Mouse (Mus musculus) embryonic facial prominence, embryonic 14.5 days (tissue): ENCODE measurements around the gene Gm614. TPM values are rescaled to one million over a fixed set of nuclear protein-coding genes. Genes with fewer than 3 reads are reported as not detected.

Experiments
- ATAC-seq: fragments of 200-750 bp; cut with Nextera tagmentation; 2 replicates; pipeline ENCODE4 v1.8.0; 2017; ENCODE audit warnings: low read depth, moderate number of reproducible peaks, moderate TSS enrichment
- DNase-seq: peaks from one replicate; pipeline ENCODE4 v3.0.0-alpha.2; 2015; ENCODE audit warnings: low spot score
- H3K27ac ChIP-seq: fragments of 300-500 bp; sonication (generic); replicated peaks from 2 replicates; pipeline ENCODE4 v1.5.1; 2014; ENCODE audit warnings: low read depth, mild to moderate bottlenecking, low read length, moderate library complexity
- H3K27me3 ChIP-seq: fragments of 300-500 bp; sonication (generic); replicated peaks from 2 replicates; pipeline ENCODE4 v1.6.1; 2014; ENCODE audit warnings: low read length; ENCODE audit not compliant: control insufficient read depth, insufficient read depth
- H3K36me3 ChIP-seq: fragments of 300-500 bp; sonication (generic); 2 replicates; pipeline ENCODE4 v1.6.1; 2014; ENCODE audit warnings: low read length, mixed read lengths; ENCODE audit not compliant: control insufficient read depth, insufficient read depth
- H3K4me1 ChIP-seq: fragments of 300-500 bp; sonication (generic); 2 replicates; pipeline ENCODE4 v1.6.1; 2014; ENCODE audit warnings: antibody characterized with exemption, low read length; ENCODE audit not compliant: control insufficient read depth, insufficient read depth
- H3K4me2 ChIP-seq: fragments of 300-500 bp; sonication (generic); 2 replicates; pipeline ENCODE4 v1.6.1; 2014; ENCODE audit warnings: low read depth, mild to moderate bottlenecking, low read length, moderate library complexity, mixed read lengths
- H3K4me3 ChIP-seq: fragments of 300-500 bp; sonication (generic); 2 replicates; pipeline ENCODE4 v1.5.1; 2014; ENCODE audit warnings: low read depth, mild to moderate bottlenecking, low read length
- H3K9ac ChIP-seq: fragments of 300-500 bp; sonication (generic); 2 replicates; pipeline ENCODE4 v1.6.1; 2014; ENCODE audit warnings: low read depth, mild to moderate bottlenecking, low read length, moderate library complexity, mixed read lengths
- H3K9me3 ChIP-seq: fragments of 300-500 bp; sonication (generic); 2 replicates; pipeline ENCODE4 v1.6.1; 2016; ENCODE audit warnings: low read length; ENCODE audit not compliant: control insufficient read depth
- WGBS: fragments of 180-500 bp; shearing (Covaris S2); extraction: QIAGEN DNeasy Blood & Tissue Kit; methylation state at CpG from one replicate; pipeline ENCODE4 v1.1.7; 2014; 5-methylcytosine and 5-hydroxymethylcytosine counted together
- polyA plus RNA-seq: library from polyadenylated mRNA; unstranded; fragments of >200 nt; fragmentation: Nextera tagmentation; extraction: Ambion mirVana; gene quantifications from 2 replicates; pipeline ENCODE4 v1.2.1, GENCODE M21; 2014

Gene Gm614
- polyA plus RNA-seq, 1 experiment from 2014 or later, result not detected

DNA sequence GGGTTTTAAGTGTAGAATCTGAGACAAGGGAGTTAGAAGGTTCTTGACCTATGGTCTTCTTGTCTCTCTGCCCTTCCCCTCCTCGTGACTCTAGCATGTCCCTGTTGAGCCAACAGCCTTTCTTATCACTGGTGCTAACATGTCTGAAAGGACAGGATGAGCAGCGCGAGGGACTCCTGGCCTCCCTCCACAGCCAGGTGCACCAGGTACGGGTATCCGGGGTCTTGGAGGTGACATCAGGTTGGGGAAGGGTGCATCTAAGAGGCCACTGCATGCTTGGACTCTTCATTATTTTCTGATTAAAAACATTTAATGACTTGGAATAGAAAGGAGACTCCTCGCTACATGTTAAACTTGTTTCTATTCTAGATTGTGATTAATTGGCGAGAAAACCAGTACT is 25.2 kb upstream of the Gm614 start:
- no peak for ATAC-seq
- no peaks in the 10 kb centered on the region for H3K9me3 ChIP-seq
- H3K27me3 ChIP-seq, result peaks cover 2% of the 10 kb centered on the region; the same call in 1 of the 2 replicates
- H3K4me3 ChIP-seq, result no peak overlapping the region
- H3K36me3 ChIP-seq, result peaks cover 74% of the 10 kb centered on the region
- 89% methylated on average over 7 of the region's 7 CpGs for whole genome bisulfite sequencing
- no peak overlapping the region for H3K4me2 ChIP-seq
- no peak for DNase-seq
- H3K27ac ChIP-seq, result no peak overlapping the region
- H3K4me1 ChIP-seq, result no peaks in the 10 kb centered on the region
- no peak overlapping the region for H3K9ac ChIP-seq

DNA sequence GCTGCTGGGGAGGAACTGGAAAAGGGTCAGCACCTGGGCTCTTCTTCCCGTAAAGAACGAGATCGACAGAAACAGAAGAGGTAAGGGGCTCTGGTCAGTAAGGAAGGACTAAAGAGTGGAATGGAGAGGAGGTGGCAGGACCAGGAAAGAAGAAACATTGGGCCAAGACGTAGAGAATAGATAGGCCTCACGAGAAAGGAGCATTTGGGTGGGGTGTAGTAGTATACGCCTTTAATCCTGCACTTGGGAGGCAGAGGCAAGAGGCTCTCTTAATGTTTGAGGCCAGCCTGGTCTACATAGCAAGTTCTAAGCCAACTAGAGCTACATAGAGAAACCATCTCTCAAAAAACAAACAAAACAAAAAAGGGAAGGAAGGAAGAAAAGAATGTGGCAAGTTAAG is 24.6 kb upstream of the Gm614 start:
- DNase-seq, result no peak
- Histone ChIP-seq H3K27me3 (peaks cover 2% of the 10 kb centered on the region; the same call in 1 of the 2 replicates), H3K9me3 (no peaks in the 10 kb centered on the region), H3K36me3 (peaks cover 73% of the 10 kb centered on the region), H3K4me3 (no peak overlapping the region), H3K9ac (no peak overlapping the region), H3K27ac (no peak overlapping the region), H3K4me1 (no peaks in the 10 kb centered on the region), H3K4me2 (no peak overlapping the region)
- 92% methylated on average over 6 of the region's 6 CpGs for WGBS
- no peak for ATAC-seq

DNA sequence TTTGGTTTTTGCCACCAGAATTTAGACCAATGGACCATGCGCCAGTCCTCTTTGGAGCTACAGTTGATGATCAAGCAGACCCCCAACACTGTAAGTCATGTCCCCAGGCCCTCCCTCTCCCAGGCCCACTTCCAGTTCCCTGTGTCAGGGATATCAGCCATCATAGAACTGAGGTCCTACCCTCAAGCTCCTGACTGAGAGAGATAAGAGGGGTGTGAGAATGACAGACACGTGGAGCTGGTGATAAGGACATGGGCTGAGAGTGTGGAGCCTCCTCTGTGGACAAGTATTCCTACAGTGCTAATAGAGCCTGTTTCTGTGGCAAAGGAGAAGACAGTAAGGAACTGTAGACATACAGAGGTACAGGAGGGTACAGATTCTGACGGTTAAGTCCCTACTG is 23.8 kb upstream of the Gm614 start:
- Histone ChIP-seq H3K4me1 (no peaks in the 10 kb centered on the region), H3K27me3 (peaks cover 2% of the 10 kb centered on the region), H3K4me2 (no peak overlapping the region), H3K4me3 (no peak overlapping the region), H3K27ac (no peak overlapping the region), H3K9me3 (no peaks in the 10 kb centered on the region), H3K9ac (no peak overlapping the region), H3K36me3 (peaks cover 78% of the 10 kb centered on the region)
- WGBS, result 86% methylated on average over 2 of the region's 3 CpGs
- ATAC-seq, result no peak
- no peak for DNase-seq

DNA sequence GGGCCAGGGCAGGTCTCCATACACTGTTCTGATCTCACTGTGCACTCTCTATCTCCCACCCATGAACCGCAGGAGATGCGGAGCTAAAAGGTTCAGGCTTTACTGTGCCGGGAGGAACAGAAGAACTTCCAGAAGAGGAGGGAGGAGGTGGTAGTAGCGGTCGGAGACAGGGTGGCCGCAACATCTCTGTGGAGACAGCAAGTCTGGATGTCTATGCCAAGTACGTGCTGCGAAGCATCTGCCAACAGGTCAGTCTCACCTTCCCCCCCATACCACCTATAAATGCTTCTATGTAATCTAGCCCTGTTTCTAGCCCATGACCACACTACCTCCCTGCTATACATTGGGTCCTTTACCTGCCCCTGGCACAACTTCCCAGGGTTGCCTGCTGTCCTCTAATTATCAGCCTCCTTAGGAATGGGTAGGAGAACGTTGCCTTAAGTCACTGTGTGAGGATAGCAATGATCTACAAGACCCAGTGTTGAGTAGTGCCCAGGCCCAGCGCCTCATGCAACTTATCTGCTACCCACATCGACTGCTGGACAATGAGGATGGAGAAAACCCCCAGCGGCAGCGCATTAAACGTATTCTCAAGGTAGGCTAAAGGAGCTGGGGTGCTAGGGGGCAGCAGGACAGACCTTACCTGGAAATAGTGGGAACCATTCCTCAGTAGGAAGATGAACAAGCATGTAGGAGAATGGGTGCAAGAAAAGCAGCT is 22.3 kb upstream of the Gm614 start:
- Histone ChIP-seq H3K9ac (no peak overlapping the region), H3K27ac (no peak overlapping the region), H3K9me3 (no peaks in the 10 kb centered on the region), H3K36me3 (peaks cover 68% of the 10 kb centered on the region), H3K27me3 (peaks cover 2% of the 10 kb centered on the region), H3K4me2 (no peak overlapping the region), H3K4me3 (no peak overlapping the region), H3K4me1 (no peaks in the 10 kb centered on the region)
- DNase-seq, result no peak
- WGBS, result 86% methylated on average over 14 of the region's 14 CpGs
- ATAC-seq, result no peak

DNA sequence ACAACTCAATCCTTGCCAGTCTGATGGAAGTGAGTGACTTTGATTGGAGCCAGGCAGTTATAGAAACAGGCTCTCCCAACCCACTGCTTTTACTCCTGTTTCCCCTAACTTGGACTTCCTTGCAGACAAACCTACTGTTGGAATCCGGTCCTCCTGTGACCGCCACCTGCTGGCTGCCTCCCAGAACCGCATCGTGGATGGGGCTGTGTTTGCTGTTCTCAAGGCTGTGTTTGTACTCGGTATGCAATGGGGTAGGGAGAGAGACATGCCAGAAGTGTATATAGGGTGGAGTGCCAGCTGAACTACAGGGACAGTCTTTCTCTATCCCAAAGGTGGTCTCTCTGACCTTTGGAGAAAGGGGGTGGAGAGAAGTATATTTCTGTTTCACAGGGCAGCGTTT is 21.7 kb upstream of the Gm614 start:
- Histone ChIP-seq H3K9me3 (no peaks in the 10 kb centered on the region), H3K27me3 (peaks cover 2% of the 10 kb centered on the region), H3K4me2 (no peak overlapping the region), H3K36me3 (peaks cover 65% of the 10 kb centered on the region), H3K27ac (no peak overlapping the region), H3K9ac (no peak overlapping the region), H3K4me1 (no peaks in the 10 kb centered on the region), H3K4me3 (no peak overlapping the region)
- 29% methylated on average over 6 of the region's 6 CpGs for WGBS
- ATAC-seq (no peak; the same call in 1 of the 2 replicates), DNase-seq (peak; percentile 44)

DNA sequence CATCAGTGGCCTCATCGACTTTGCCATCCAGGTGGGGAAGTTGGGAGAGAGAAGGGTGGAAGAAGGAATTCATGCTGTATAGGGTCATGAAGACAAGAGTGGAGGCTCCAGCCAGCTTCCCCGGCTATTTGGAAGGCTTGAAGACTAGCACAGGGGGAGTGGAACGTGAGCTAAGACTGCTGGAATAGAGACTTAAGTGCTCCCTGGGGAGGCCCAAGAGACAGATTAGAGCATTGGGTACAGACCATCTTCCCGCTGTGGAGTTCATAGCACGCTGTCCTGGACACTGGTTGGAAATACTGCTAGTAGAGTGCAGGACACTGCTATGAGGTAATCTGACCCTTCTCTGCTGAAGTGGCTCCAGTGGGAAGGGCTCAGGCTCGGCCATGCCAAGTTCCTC is 19.0 kb upstream of the Gm614 start:
- Histone ChIP-seq H3K4me2 (no peak overlapping the region), H3K36me3 (peaks cover 60% of the 10 kb centered on the region), H3K27ac (no peak overlapping the region), H3K4me1 (no peaks in the 10 kb centered on the region), H3K9ac (no peak overlapping the region), H3K27me3 (no peaks in the 10 kb centered on the region; the same call in 1 of the 2 replicates), H3K4me3 (no peak overlapping the region), H3K9me3 (no peaks in the 10 kb centered on the region)
- ATAC-seq (no peak), DNase-seq (no peak)
- 69% methylated on average over 6 of the region's 6 CpGs for WGBS

DNA sequence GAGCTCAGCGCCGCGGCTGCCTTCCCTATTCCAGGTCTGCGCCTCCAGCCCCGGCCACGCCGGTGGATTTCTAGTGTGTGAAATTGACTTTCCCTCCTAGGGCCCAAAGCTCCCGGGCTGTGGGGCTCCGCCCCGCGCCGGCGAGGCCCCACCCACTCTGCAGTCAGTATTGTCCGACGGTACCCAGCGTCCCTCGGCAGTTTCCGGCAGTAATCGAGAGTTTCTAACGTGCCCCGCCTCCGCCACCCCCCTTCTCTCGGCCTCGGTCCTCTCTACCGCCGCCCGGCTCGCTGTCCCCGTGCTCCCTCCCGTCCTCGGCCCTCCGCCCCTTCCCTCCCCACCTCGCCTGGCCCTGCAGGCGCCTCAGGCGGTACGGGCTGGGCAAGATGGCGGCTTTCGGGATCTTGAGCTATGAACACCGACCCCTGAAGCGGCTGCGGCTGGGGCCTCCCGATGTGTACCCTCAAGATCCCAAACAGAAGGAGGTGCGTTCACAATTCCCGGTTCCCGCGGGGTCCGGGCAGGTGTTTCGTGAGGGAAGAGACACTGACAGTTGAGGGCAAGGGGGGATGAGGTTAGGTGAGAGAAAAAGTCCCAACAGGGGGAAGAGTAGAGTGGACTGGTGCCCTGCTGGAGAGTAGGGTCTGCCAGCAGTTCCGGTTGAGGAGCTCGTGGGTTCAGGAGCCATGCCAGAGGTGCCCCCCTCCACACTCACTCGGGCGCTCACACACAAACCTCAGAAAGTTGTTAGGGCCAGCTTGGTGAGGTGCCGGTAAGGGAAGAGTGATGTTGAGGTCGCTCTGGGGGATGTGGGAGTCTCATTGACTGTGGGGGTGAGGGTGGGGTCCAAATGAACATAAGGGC is 10.3 kb upstream of the Gm614 start, which contains the start of gene Med12:
Med12 (plus strand) TSS at position 156 of the 864 bp plus-strand sequence.
- H3K36me3 ChIP-seq, result peaks cover 24% of the 10 kb centered on the region
- peak; percentile 98 for ATAC-seq
- no peaks in the 10 kb centered on the region for H3K9me3 ChIP-seq
- peak; percentile 95 for DNase-seq
- H3K9ac ChIP-seq, result peak within 1 kb of the TSS; percentile 76
- no peaks in the 10 kb centered on the region for H3K4me1 ChIP-seq
- 16% methylated on average over 40 of the region's 54 CpGs for WGBS
- peak within 1 kb of the TSS; percentile 61 for H3K27ac ChIP-seq
- peaks cover 6% of the 10 kb centered on the region; the same call in 1 of the 2 replicates for H3K27me3 ChIP-seq
- H3K4me3 ChIP-seq, result peak within 1 kb of the TSS; percentile 58
- peak within 1 kb of the TSS; percentile 57 for H3K4me2 ChIP-seq

DNA sequence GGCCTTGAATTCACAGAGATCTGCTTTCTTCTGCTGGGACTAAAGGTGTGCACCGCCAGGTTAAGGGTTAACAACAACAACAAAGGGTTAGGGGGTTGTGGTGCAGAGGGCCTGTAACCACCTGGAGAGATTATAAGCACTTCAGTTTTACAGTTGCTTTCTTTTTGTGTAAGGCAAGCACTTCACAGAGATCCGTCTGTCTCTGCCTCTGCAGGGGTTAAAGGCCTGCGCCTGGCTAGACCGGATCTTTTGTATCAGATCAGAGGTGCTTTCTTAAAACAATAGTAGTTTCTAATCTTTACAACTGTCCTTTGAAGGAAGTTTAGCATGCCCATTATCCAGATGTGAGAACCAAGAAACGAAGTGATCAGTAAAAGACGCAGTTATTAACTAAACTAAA is 9.6 kb upstream of the Gm614 start:
- Histone ChIP-seq H3K27me3 (peaks cover 6% of the 10 kb centered on the region; the same call in 1 of the 2 replicates), H3K4me2 (peak overlapping the region; percentile 57; the same call in 1 of the 2 replicates), H3K4me3 (peak overlapping the region; percentile 58), H3K4me1 (no peaks in the 10 kb centered on the region), H3K36me3 (peaks cover 17% of the 10 kb centered on the region), H3K27ac (peak overlapping the region; percentile 52; the same call in 1 of the 2 replicates), H3K9me3 (no peaks in the 10 kb centered on the region), H3K9ac (peak overlapping the region; percentile 76)
- 25% methylated on average over 6 of the region's 6 CpGs for WGBS
- ATAC-seq (no peak), DNase-seq (no peak)
